In genomic region chr3:9466287-9466686, GRCm38 (mm10) we compare ENCODE assay signal across 9 mouse cellular contexts.
DNase-seq lines count a peak whose midpoint lies in the region; ATAC-seq and TF ChIP-seq lines count a peak whose summit lies in the region.
"Had no signal": no experiment of that assay in that cellular context is flagged by ENCODE, and none has a peak within 500 bp of the region (broad histone marks: within the 10 kb centered on the region; RNA-seq: fewer than 3 reads in every experiment).

No protein-coding gene starts in this region.

- no peak for TF ChIP-seq POLR2A in cortical plate, adult 2 months (IDR thresholded peaks at IDR 0.05; ENCODE audit: extremely low read depth, insufficient read depth, low read length)

- peak; percentile 34; the same call in 1 of the 2 replicates for ATAC-seq in heart, embryonic 16.5 days (replicated peaks; ENCODE audit: extremely low read depth, insufficient read depth, low FRiP score)
- ATAC-seq in lung, embryonic 16.5 days (ENCODE audit: low read depth) = peak; percentile 70; the same call in 1 of the 2 replicates

- no peak overlapping the region for H3K4me3 ChIP-seq in cortical plate, adult 2 months (ENCODE audit: insufficient read depth, low read length)
- H3K4me3 ChIP-seq in heart, embryonic 16.5 days (ENCODE audit: low read length) = no peak overlapping the region
- no peak overlapping the region for H3K4me3 ChIP-seq in lung, embryonic 16.5 days (ENCODE audit: low read length)
- H3K4me3 ChIP-seq: limb, embryonic 15.5 days had no signal

- no peak overlapping the region for H3K4me2 ChIP-seq in heart, embryonic 16.5 days (ENCODE audit: low read depth, low read length)
- no peak overlapping the region for H3K4me2 ChIP-seq in lung, embryonic 16.5 days (ENCODE audit: low read depth, low read length)
- H3K4me2 ChIP-seq: limb, embryonic 15.5 days had no signal

- peak; percentile 93 for TF ChIP-seq CTCF in cortical plate, adult 2 months (IDR thresholded peaks at IDR 0.05; ENCODE audit: extremely low read depth, insufficient read depth, low read length)

- DNase-seq in cerebellum, adult 18-20 months = peak; percentile 55 to 63
- no peak for DNase-seq in cerebellum, adult 11-12 months
- peak; percentile 71 for DNase-seq in MN1 (ENCODE audit: low spot score)
- peak; percentile 75 to 78 for DNase-seq in kidney, postnatal 4 days
- peak; percentile 43 for DNase-seq in retina, postnatal 7 days (ENCODE audit: low read depth, low spot score)

- no peak overlapping the region for H3K9ac ChIP-seq in heart, embryonic 16.5 days (ENCODE audit: low read length)
- no peak overlapping the region for H3K9ac ChIP-seq in lung, embryonic 16.5 days (ENCODE audit: low read length)
- H3K9ac ChIP-seq: limb, embryonic 15.5 days had no signal

- WGBS in heart, embryonic 16.5 days = 37% methylated on average over 3 of the region's 3 CpGs
- WGBS in lung, embryonic 16.5 days = 36% methylated on average over 3 of the region's 3 CpGs

- H3K27me3 ChIP-seq in heart, embryonic 16.5 days (ENCODE audit: control insufficient read depth, insufficient read depth, low read length) = no peaks in the 10 kb centered on the region
- no peaks in the 10 kb centered on the region for H3K27me3 ChIP-seq in lung, embryonic 16.5 days (ENCODE audit: control insufficient read depth, insufficient read depth, low read depth, low read length)
- H3K27me3 ChIP-seq: limb, embryonic 15.5 days had no signal

- H3K27ac ChIP-seq in cortical plate, adult 2 months (ENCODE audit: insufficient read depth, low read length) = no peak overlapping the region
- no peak overlapping the region for H3K27ac ChIP-seq in heart, embryonic 16.5 days (ENCODE audit: low read length)
- H3K27ac ChIP-seq in lung, embryonic 16.5 days (ENCODE audit: low read length) = no peak overlapping the region
- H3K27ac ChIP-seq: limb, embryonic 15.5 days had no signal

- H3K4me1 ChIP-seq in cortical plate, adult 2 months (ENCODE audit: control insufficient read depth, insufficient read depth, low read length) = no peaks in the 10 kb centered on the region
- H3K4me1 ChIP-seq in heart, embryonic 16.5 days (ENCODE audit: control insufficient read depth, insufficient read depth, low read length) = peaks cover 12% of the 10 kb centered on the region; the same call in 1 of the 2 replicates
- H3K4me1 ChIP-seq in lung, embryonic 16.5 days (replicated peaks; ENCODE audit: control insufficient read depth, insufficient read depth, low read length) = no peaks in the 10 kb centered on the region

- H3K36me3 ChIP-seq in heart, embryonic 16.5 days (ENCODE audit: control insufficient read depth, insufficient read depth) = peaks cover 3% of the 10 kb centered on the region; the same call in 1 of the 2 replicates
- peaks cover 2% of the 10 kb centered on the region; the same call in 1 of the 2 replicates for H3K36me3 ChIP-seq in lung, embryonic 16.5 days (ENCODE audit: control insufficient read depth, insufficient read depth, low read length)

- no peaks in the 10 kb centered on the region for H3K9me3 ChIP-seq in heart, embryonic 16.5 days (replicated peaks; ENCODE audit: control insufficient read depth, low read length)
- no peaks in the 10 kb centered on the region for H3K9me3 ChIP-seq in lung, embryonic 16.5 days (ENCODE audit: control insufficient read depth, low read length)
- H3K9me3 ChIP-seq: limb, embryonic 15.5 days had no signal
